Comparison of ENCODE assay signal across 29 mouse cellular contexts in genomic region chr1:165133279-165133678, GRCm38 (mm10). TPM values are rescaled to one million over a fixed set of nuclear protein-coding genes. Genes with fewer than 3 reads are reported as not detected.
DNase-seq lines count a peak whose midpoint lies in the region; ATAC-seq lines count a peak whose summit lies in the region.
"Had no signal": no experiment of that assay in that cellular context is flagged by ENCODE, and none has a peak within 500 bp of the region (broad histone marks: within the 10 kb centered on the region; RNA-seq: fewer than 3 reads in every experiment).

No protein-coding gene starts in this region.

- ATAC-seq in embryonic facial prominence, embryonic 14.5 days (ENCODE audit: low read depth) = peak; percentile 63; the same call in 1 of the 2 replicates
- peak; percentile 65; the same call in 1 of the 2 replicates for ATAC-seq in embryonic facial prominence, embryonic 15.5 days (ENCODE audit: insufficient number of reproducible peaks, low FRiP score, low TSS enrichment, low read depth)
- ATAC-seq: intestine, embryonic 16.5 days had no signal

- no peak overlapping the region for H3K9ac ChIP-seq in embryonic facial prominence, embryonic 14.5 days (ENCODE audit: low read depth, low read length)
- no peak overlapping the region for H3K9ac ChIP-seq in embryonic facial prominence, embryonic 15.5 days
- H3K9ac ChIP-seq: embryonic facial prominence, embryonic 13.5 days; forebrain, postnatal 0 days; hindbrain, embryonic 13.5 days had no signal

- H3K4me1 ChIP-seq in embryonic facial prominence, embryonic 14.5 days (ENCODE audit: control insufficient read depth, insufficient read depth, low read length) = no peaks in the 10 kb centered on the region
- H3K4me1 ChIP-seq in embryonic facial prominence, embryonic 10.5 days = no peaks in the 10 kb centered on the region
- no peaks in the 10 kb centered on the region for H3K4me1 ChIP-seq in embryonic facial prominence, embryonic 15.5 days
- H3K4me1 ChIP-seq: embryonic facial prominence, embryonic 13.5 days; hindbrain, embryonic 13.5 days had no signal

- no peaks in the 10 kb centered on the region for H3K27me3 ChIP-seq in embryonic facial prominence, embryonic 14.5 days (replicated peaks; ENCODE audit: control insufficient read depth, insufficient read depth, low read length)
- no peaks in the 10 kb centered on the region for H3K27me3 ChIP-seq in embryonic facial prominence, embryonic 10.5 days (replicated peaks; ENCODE audit: low read depth, poor library complexity, severe bottlenecking)
- H3K27me3 ChIP-seq in embryonic facial prominence, embryonic 15.5 days = no peaks in the 10 kb centered on the region
- no peaks in the 10 kb centered on the region for H3K27me3 ChIP-seq in splenic B cell, adult 2 months (ENCODE audit: control insufficient read depth, insufficient read depth, low read length, poor library complexity, severe bottlenecking)
- H3K27me3 ChIP-seq: embryonic facial prominence, embryonic 13.5 days; hindbrain, embryonic 13.5 days had no signal

- no peak overlapping the region for H3K4me2 ChIP-seq in embryonic facial prominence, embryonic 14.5 days (ENCODE audit: low read depth, low read length)
- no peak overlapping the region for H3K4me2 ChIP-seq in embryonic facial prominence, embryonic 15.5 days (replicated peaks)
- H3K4me2 ChIP-seq: embryonic facial prominence, embryonic 13.5 days; heart, embryonic 11.5 days; hindbrain, embryonic 13.5 days had no signal

- H3K27ac ChIP-seq in embryonic facial prominence, embryonic 14.5 days (replicated peaks; ENCODE audit: low read depth, low read length) = no peak overlapping the region
- H3K27ac ChIP-seq in embryonic facial prominence, embryonic 10.5 days (replicated peaks) = no peak overlapping the region
- H3K27ac ChIP-seq in embryonic facial prominence, embryonic 15.5 days (replicated peaks) = no peak overlapping the region
- H3K27ac ChIP-seq: embryonic facial prominence, embryonic 13.5 days; gastrocnemius, adult 2 months; heart, adult 2 months; hindbrain, embryonic 13.5 days; hindbrain, postnatal 0 days had no signal

- WGBS in embryonic facial prominence, embryonic 14.5 days = 61% methylated on average over 5 of the region's 5 CpGs
- 74% methylated on average over 5 of the region's 5 CpGs for WGBS in embryonic facial prominence, embryonic 10.5 days
- WGBS in embryonic facial prominence, embryonic 15.5 days = 68% methylated on average over 5 of the region's 5 CpGs

- no peak overlapping the region for H3K4me3 ChIP-seq in embryonic facial prominence, embryonic 14.5 days (ENCODE audit: low read depth, low read length)
- no peak overlapping the region for H3K4me3 ChIP-seq in embryonic facial prominence, embryonic 10.5 days
- no peak overlapping the region for H3K4me3 ChIP-seq in embryonic facial prominence, embryonic 15.5 days (replicated peaks)
- H3K4me3 ChIP-seq: embryonic facial prominence, embryonic 13.5 days; gastrocnemius, adult 2 months; heart, adult 2 months; hindbrain, embryonic 13.5 days had no signal

- H3K9me3 ChIP-seq in embryonic facial prominence, embryonic 14.5 days (ENCODE audit: control insufficient read depth, low read length) = no peaks in the 10 kb centered on the region
- no peaks in the 10 kb centered on the region for H3K9me3 ChIP-seq in embryonic facial prominence, embryonic 10.5 days
- H3K9me3 ChIP-seq in embryonic facial prominence, embryonic 15.5 days (replicated peaks) = no peaks in the 10 kb centered on the region
- H3K9me3 ChIP-seq: embryonic facial prominence, embryonic 13.5 days; hindbrain, embryonic 13.5 days had no signal

- DNase-seq in embryonic facial prominence, embryonic 14.5 days (ENCODE audit: low spot score) = no peak
- no peak for DNase-seq in embryonic facial prominence, embryonic 10.5 days (ENCODE audit: low spot score)
- peak; percentile 6 to 8 for DNase-seq in B cell, adult 2 months
- peak; percentile 58 for DNase-seq in splenic B cell, adult 2 months (ENCODE audit: low read depth, low spot score)
- DNase-seq in gastrocnemius, postnatal 4 days (ENCODE audit: low spot score in 2 of 2) = no peak
- DNase-seq in right cerebral cortex, postnatal 14 days = no peak
- DNase-seq: adrenal gland, adult 8-10 months; cerebellum, adult 18-20 months; cerebellum, postnatal 14 days; forebrain, postnatal 0 days; gastrocnemius, adult 2 months; gastrocnemius, postnatal 14 days had no signal

- H3K36me3 ChIP-seq in embryonic facial prominence, embryonic 14.5 days (ENCODE audit: control insufficient read depth, insufficient read depth, low read length) = no peaks in the 10 kb centered on the region
- no peaks in the 10 kb centered on the region for H3K36me3 ChIP-seq in embryonic facial prominence, embryonic 10.5 days (replicated peaks)
- no peaks in the 10 kb centered on the region for H3K36me3 ChIP-seq in embryonic facial prominence, embryonic 15.5 days
- H3K36me3 ChIP-seq in splenic B cell, adult 2 months (ENCODE audit: control insufficient read depth, insufficient read depth, low read length, poor library complexity, severe bottlenecking) = no peaks in the 10 kb centered on the region
- H3K36me3 ChIP-seq: embryonic facial prominence, embryonic 13.5 days; hindbrain, embryonic 13.5 days had no signal

RNA-seq across cellular contexts. Expression of gene Tbx19, which starts 27.3 kb away (rescaled TPM):
- 0.36 and 0.88 TPM in 2 replicates for polyA plus RNA-seq in embryonic facial prominence, embryonic 14.5 days (2014; fragmentation: Nextera tagmentation; extraction: Ambion mirVana)
- polyA plus RNA-seq in embryonic facial prominence, embryonic 10.5 days (2016; fragmentation: Nextera tagmentation; extraction: Ambion mirVana) = not detected in 2 replicates
- not detected in 2 replicates for polyA plus RNA-seq in embryonic facial prominence, embryonic 15.5 days (2015; fragmentation: Nextera tagmentation; extraction: Ambion mirVana)
- total RNA-seq in gastrocnemius, postnatal 4 days (2021) = under 1 TPM; 0.16 to 0.17 TPM
- total RNA-seq: adrenal gland, adult 8-10 months; common myeloid progenitor, adult 5-6 weeks; forebrain, postnatal 0 days; gastrocnemius, adult 2 months; gastrocnemius, postnatal 14 days; heart, adult 2 months; heart, postnatal 25 days; hematopoietic stem cell, adult 5-6 weeks; hindbrain, postnatal 0 days; MEL had no signal
- polyA plus RNA-seq: activated CD4-positive, CD25-positive, alpha-beta regulatory T cell, adult 4 months; embryonic facial prominence, embryonic 13.5 days; forebrain, embryonic 11.5 days; forebrain, postnatal 0 days; frontal cortex, adult 2 months; heart, adult 2 months; heart, embryonic 11.5 days; heart, embryonic 14.5 days; heart, postnatal 0 days; hindbrain, embryonic 13.5 days; hindbrain, postnatal 0 days; inflammation-experienced regulatory T-cells, adult 6 months; intestine, embryonic 16.5 days had no signal

Comparison
In these comparisons a context has a peak if more than half of its experiments do, and no peak if none do; other contexts are left out.
1. DNase-seq: peak in B cell, adult 2 months (2 of 2) and splenic B cell, adult 2 months (single experiment); none in embryonic facial prominence, embryonic 14.5 days (single experiment), embryonic facial prominence, embryonic 10.5 days (single experiment), gastrocnemius, postnatal 4 days (0 of 2) and right cerebral cortex, postnatal 14 days (single experiment).